Mouse (Mus musculus) liver, embryonic 11.5 days (tissue): ENCODE data around the gene Zmynd12. TPM values are rescaled to one million over a fixed set of nuclear protein-coding genes. Genes with fewer than 3 reads are reported as not detected.

Experiments
- ATAC-seq: fragments of 200-750 bp; cut with Nextera tagmentation; replicated peaks from 2 replicates; pipeline ENCODE4 v1.8.0; 2017; ENCODE audit warnings: moderate number of reproducible peaks, mild to moderate bottlenecking, moderate TSS enrichment, moderate library complexity; ENCODE audit not compliant: low FRiP score
- DNase-seq: peaks from one replicate; pipeline ENCODE4 v3.0.0-alpha.2; 2017; ENCODE audit warnings: low spot score
- H3K27ac ChIP-seq: fragments of 300-500 bp; sonication (generic); 2 replicates; pipeline ENCODE4 v1.5.1; 2014; ENCODE audit warnings: mild to moderate bottlenecking, low read depth, low read length, control low read depth
- H3K27me3 ChIP-seq: fragments of 300-500 bp; sonication (generic); replicated peaks from 2 replicates; pipeline ENCODE4 v1.6.1; 2014; ENCODE audit warnings: low read length, mixed read lengths; ENCODE audit not compliant: control insufficient read depth, insufficient read depth
- H3K36me3 ChIP-seq: fragments of 300-500 bp; sonication (generic); 2 replicates; pipeline ENCODE4 v1.6.1; 2014; ENCODE audit warnings: mild to moderate bottlenecking, low read length, moderate library complexity, mixed read lengths; ENCODE audit not compliant: control insufficient read depth, insufficient read depth
- H3K4me1 ChIP-seq: fragments of 300-500 bp; sonication (generic); replicated peaks from 2 replicates; pipeline ENCODE4 v1.6.1; 2014; ENCODE audit warnings: low read length, mixed read lengths; ENCODE audit not compliant: control insufficient read depth, insufficient read depth
- H3K4me2 ChIP-seq: fragments of 300-500 bp; sonication (generic); 2 replicates; pipeline ENCODE4 v1.6.1; 2014; ENCODE audit warnings: mild to moderate bottlenecking, control low read depth, moderate library complexity
- H3K4me3 ChIP-seq: fragments of 300-500 bp; sonication (generic); 2 replicates; pipeline ENCODE4 v1.5.1; 2014; ENCODE audit warnings: low read depth, low read length, control low read depth
- H3K9ac ChIP-seq: fragments of 300-500 bp; sonication (generic); 2 replicates; pipeline ENCODE4 v1.6.1; 2014; ENCODE audit warnings: low read depth, low read length, control low read depth
- H3K9me3 ChIP-seq: fragments of 300-500 bp; sonication (generic); 2 replicates; pipeline ENCODE4 v1.6.1; 2016; ENCODE audit warnings: low read length, inconsistent platforms, mixed read lengths; ENCODE audit not compliant: control insufficient read depth
- WGBS: fragments of 180-500 bp; shearing (Covaris S2); extraction: QIAGEN DNeasy Blood & Tissue Kit; methylation state at CpG from one replicate; pipeline ENCODE4 v1.1.7; 2014; 5-methylcytosine and 5-hydroxymethylcytosine counted together
- polyA plus RNA-seq: library from polyadenylated mRNA; unstranded; fragments of >200 nt; fragmentation: Nextera tagmentation; extraction: Ambion mirVana; gene quantifications from 2 replicates; pipeline ENCODE4 v1.2.1, GENCODE M21; 2014

Gene Zmynd12
- polyA plus RNA-seq, 1 experiment from 2014 or later = not detected

DNA sequence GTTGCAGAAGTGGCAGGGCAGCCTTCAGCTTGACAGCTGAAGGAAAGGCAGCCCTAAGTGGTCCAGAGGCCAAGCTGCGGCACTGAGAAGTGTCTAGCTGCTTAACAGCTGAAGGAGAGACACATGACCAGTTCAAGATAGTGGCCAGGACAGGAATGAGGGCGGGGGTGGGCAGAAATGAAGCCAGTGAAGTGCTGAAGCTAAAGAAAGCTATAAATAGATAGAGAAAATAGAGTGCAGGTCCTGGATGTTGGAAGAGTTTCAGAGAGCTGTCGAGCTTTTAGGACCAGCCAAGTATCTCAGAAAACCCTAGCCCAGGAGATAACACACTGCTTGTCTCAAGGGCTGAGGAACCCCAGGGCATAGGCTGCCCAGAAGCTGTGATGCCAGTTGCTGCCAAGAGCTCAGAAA, 90.1 kb downstream of the Zmynd12 start:
- Histone ChIP-seq H3K4me2 (no peak overlapping the region), H3K36me3 (no peaks in the 10 kb centered on the region), H3K4me1 (no peaks in the 10 kb centered on the region), H3K27ac (no peak overlapping the region), H3K9ac (no peak overlapping the region), H3K27me3 (no peaks in the 10 kb centered on the region), H3K9me3 (no peaks in the 10 kb centered on the region), H3K4me3 (no peak overlapping the region)
- DNase-seq (no peak), ATAC-seq (no peak)
- 53% methylated on average over 3 of the region's 3 CpGs for WGBS

Other genes starting within 250 kb of the Zmynd12 start
- gene Zfp691, start 248.6 kb upstream of the Zmynd12 start, polyA plus RNA-seq = 5.4 and 8.1 TPM in 2 replicates
- 263 and 274 TPM in 2 replicates for gene Ermap, start 232.8 kb upstream of the Zmynd12 start, polyA plus RNA-seq
- 169 and 174 TPM in 2 replicates for gene Svbp, start 227.5 kb upstream of the Zmynd12 start, polyA plus RNA-seq
- not detected in 2 replicates for gene Tmem269, start 204.6 kb upstream of the Zmynd12 start, polyA plus RNA-seq
- 30.7 and 33.3 TPM in 2 replicates for gene AU022252, start 190.1 kb upstream of the Zmynd12 start, polyA plus RNA-seq
- 20.8 and 21.6 TPM in 2 replicates for gene P3h1, start 189.9 kb upstream of the Zmynd12 start, polyA plus RNA-seq
- not detected in 2 replicates for gene Cldn19, start 167.4 kb upstream of the Zmynd12 start, polyA plus RNA-seq
- 952 and 969 TPM in 2 replicates for gene Ybx1, start 128.2 kb upstream of the Zmynd12 start, polyA plus RNA-seq
- 138 and 140 TPM in 2 replicates for gene Ppih, start 102.3 kb upstream of the Zmynd12 start, polyA plus RNA-seq
- gene Ccdc30, start 7.3 kb upstream of the Zmynd12 start, polyA plus RNA-seq = 1.6 and 3.7 TPM in 2 replicates
- 29.2 and 30.8 TPM in 2 replicates for gene Ppcs, start 394 bp upstream of the Zmynd12 start, polyA plus RNA-seq
- gene Rimkla, start 69.8 kb downstream of the Zmynd12 start, polyA plus RNA-seq = 0.34 and 0.44 TPM in 2 replicates
- 16.5 and 19.1 TPM in 2 replicates for gene Foxj3, start 114.2 kb downstream of the Zmynd12 start, polyA plus RNA-seq
- 1.4 and 1.9 TPM in 2 replicates for gene Frg2f1, start 116.7 kb downstream of the Zmynd12 start, polyA plus RNA-seq
- 0.62 TPM in 1 of 2 replicates, not detected in the other for gene Guca2a, start 214.9 kb downstream of the Zmynd12 start, polyA plus RNA-seq
- gene Guca2b, start 236.1 kb downstream of the Zmynd12 start, polyA plus RNA-seq = 0.40 TPM in 1 of 2 replicates, not detected in the other